Mouse (Mus musculus) left cerebral cortex, postnatal 4 days (tissue): Measurements from ENCODE around the gene Gmnc. TPM values are rescaled to one million over a fixed set of nuclear protein-coding genes. Genes with fewer than 3 reads are reported as not detected.

Experiments used
- DNase-seq: peaks from one replicate; pipeline ENCODE4 v3.0.0-alpha.2; 2022
- intact Hi-C: fragments of 180-260 bp; cut with DNase I; formaldehyde crosslinking; loops from one replicate; pipeline ENCODE4 v1.15.1; 2025
- total RNA-seq, 2 experiments: library from RNA; stranded (reverse); gene quantifications; 2 replicates each; pipeline ENCODE4 v1.2.3; 2021

Gene Gmnc
- total RNA-seq: under 1 TPM; 0.54 to 0.70 TPM

DNA sequence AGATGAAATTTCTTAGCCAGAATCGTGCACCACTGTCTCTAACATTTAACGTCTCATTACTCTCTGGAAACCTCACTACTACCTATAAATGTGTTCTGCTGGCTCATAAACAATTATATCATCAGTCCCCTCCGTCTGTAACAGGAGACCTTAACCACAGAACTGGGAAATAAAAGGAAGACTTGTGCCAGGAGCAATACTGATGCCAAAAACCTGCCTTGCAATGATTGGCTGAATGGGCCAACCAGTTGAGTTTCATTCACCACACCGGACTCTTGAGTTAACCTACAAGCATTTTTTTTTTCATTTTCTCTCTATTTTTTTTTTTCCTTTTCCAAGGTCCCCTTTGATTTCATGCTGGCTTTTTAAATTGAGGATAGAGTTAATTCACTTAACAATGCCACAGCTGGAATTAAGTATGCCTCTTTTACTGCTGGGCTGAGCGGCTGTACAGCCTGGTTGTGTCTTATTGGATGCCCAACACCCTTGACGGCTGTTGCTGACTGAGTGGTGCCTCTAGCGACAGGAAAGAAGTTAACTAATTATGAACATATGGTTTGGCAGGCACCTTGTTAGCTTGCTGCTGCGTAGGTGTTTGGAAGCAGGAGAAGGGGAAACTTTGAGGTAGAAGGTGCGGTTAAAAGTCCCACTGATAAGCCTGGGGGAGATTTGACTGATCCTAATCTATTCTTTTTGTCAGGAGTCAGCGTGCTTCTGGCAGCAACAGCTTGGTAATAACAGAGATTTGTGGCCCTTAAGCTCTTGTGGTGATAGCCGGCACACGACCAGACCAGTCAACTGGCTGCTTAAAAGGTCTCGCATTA, at the start of gene Gmnc:
Gmnc (minus strand) TSS at position 176 of the 824 bp plus-strand sequence.
- intact Hi-C loops: no loop called here

DNA sequence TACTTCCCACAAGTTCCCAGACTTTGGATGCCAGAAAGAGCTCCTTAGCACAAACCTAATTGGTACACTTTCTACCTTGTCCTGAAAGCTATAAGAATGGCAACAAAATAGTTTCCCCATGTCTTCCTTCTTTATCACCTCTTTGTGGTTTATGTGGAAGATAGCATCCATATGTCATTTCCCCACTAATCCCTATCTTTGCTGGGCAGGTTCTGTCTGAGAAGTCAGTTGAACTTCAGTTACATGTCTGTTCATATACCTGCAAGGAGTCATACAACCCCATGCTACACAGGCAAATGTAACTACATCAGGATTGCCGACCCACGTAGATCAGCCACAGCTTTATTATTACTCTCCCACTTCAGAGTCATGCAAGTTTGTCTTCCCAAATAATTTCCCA, 35.8 kb upstream of the Gmnc start:
- intact Hi-C loops: no loop called here
- DNase-seq: no peak

More for the DNA sequence above, at the start of gene Gmnc:
- no peak for DNase-seq

DNA sequence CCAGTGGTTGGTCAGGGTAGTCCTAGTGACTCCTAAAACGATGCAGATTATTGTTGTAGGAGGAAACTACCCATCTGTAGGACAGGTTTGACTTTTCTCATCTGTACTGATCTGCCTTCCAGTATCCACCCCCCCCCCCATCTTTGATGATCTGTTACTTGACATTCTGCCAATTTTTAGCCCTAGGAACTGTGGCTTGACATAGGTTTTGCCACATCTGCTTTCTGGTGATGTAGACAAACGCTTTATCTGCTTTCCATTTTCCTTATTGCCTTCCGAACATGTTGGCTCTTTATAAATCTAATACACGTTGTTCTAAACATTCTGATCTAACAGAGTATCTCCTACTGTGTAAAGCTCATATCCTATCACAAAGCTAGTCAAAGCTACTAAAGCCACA, 34.8 kb upstream of the Gmnc start:
- DNase-seq: no peak
- intact Hi-C loops: no loop called here

DNA sequence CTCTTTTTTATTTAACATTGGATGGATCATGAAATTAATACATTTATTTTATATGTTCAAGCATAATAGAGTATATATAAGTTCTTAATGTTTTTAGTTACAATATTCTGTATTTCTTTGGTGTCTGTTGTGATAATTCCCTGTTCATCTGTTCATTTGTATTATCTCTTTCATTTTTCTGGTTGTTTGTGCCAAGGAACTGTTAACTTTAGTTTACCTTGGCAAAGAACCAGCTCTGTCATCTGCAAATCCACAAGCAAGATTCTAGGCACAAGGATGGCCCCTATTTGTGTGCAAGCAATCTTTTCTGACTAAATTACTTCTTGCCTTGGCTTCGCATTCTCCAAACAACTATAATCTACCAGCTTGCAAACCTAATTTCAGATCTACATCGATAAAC, 31.3 kb upstream of the Gmnc start:
- DNase-seq: no peak
- intact Hi-C loops: no loop called here

DNA sequence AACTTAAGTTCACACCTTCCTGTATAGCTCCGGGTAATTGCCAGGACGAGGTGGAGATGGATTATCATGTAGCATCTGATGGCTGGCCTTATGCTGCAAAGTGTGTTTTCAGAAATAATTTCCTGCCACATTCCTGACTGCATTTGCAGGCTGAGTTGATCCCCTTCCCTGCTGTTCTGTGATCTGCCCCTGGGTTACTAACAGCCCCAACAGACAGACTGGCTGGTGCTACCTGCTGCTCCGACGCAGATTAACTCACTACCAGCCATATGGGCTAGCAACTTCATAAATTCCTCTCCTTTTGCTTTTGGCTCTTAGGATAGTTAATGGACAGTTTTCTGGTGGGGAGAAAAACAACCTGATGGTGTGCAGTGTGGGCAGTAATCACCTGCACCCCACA, 25.9 kb upstream of the Gmnc start:
- DNase-seq: peak; percentile 5

DNA sequence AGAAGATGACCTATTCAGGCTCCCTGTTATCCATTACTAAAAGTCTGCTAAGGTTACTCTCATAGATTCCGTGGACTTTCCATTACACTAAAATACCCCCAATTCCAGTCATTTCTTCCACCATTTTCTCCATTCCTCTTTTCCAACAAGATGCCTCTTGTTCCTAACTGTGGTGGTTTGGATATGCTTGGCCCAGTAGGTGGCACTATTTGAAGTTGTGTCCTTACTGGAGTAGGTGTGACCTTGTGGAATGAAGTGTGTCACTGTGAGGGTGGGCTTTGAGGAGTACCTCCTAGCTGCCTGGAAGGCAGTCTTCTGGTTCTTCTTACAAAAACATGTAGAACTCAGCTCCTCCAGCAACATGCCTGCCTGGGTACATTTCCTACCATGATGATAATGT, 11.3 kb upstream of the Gmnc start:
- intact Hi-C loops: no loop called here
- DNase-seq: no peak

More for the DNA sequence above, 25.9 kb upstream of the Gmnc start:
- intact Hi-C loops: no loop called here

DNA sequence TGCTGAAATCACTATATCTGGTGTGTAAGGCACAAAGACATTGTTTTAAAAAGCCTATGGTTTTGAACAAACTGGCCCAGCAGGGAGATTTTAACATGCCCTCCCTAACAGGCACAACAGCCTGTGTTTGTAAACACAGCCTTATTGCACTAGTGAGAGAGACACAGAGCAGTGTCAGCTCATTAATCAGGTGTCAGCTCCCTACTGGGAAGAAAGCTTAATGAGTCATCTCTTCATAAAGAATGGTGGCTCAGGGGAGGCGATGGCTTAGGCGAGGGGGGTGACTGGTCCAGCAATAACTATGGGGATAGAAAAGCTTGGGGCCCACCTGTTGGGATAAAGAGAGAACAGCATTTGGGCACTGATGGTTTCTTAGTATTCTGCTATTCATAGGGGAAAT, 8.1 kb upstream of the Gmnc start:
- intact Hi-C loops: no loop called here
- no peak for DNase-seq

DNA sequence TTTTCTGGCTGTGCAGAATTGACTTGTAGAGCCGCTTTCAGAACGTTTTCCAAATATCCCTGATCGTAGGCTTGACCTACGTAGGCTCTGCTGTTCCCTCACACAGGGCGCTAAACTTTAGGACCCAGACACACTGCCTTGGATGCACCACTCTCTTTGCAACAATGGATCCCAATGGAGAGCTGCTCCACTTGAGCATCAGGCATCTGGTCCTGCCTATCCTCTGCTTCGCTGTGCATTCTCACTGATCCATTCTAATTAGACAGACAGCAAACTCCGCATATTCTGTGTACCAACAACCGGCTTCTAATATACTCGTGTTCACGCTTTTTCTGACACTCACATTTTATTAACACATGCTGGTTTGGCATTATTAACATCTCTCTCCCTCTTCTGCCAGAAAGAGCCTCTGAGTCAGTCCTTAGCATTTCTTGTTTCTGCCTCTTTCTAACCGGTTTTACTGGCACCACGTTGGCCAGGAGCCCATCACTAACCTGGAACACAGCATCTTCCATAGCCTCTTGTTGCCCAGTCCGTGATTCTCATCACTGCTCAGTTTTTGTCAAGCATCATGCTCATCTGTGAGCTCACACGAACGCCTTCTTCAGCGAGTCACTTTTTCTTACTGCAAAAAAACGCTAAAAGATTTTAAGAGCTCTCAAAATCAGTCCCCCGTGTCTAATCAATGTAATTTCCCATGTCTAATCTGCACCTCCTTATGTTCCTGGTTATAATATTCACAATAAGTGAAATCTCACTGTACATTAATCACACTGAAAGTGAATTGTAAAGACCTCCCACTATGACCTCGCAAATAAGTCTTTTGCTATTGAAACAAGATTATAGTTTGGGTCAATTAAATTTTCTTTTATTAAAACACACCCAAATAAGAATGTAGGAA, 1.8 kb downstream of the Gmnc start:
- intact Hi-C loops: loop anchor here (10.0 kb wide), 1 partner anchor 205 kb away; no protein-coding TSS in a partner anchor
- peak; percentile 66 for DNase-seq

DNA sequence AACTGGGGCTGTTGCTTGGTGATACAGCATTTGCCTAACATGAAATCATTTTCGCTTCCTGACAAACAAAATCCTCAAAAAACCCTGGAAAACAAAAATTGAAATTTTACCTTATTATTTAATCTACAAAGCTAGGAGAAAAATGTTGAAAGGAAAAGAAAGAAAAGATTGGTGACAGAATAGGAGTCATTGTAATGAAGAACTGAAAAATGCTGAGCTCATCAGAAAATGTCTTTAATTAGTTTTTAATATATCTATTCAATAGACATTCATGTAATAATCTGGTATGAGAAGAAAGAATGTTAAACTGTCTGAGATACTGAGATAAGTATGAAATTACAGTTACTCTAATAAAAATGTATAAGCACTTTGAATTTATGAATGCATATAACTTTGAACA, 3.3 kb downstream of the Gmnc start:
- DNase-seq: no peak
- intact Hi-C loops: loop anchor here (10.0 kb wide), 1 partner anchor 203 kb away; no protein-coding TSS in a partner anchor

DNA sequence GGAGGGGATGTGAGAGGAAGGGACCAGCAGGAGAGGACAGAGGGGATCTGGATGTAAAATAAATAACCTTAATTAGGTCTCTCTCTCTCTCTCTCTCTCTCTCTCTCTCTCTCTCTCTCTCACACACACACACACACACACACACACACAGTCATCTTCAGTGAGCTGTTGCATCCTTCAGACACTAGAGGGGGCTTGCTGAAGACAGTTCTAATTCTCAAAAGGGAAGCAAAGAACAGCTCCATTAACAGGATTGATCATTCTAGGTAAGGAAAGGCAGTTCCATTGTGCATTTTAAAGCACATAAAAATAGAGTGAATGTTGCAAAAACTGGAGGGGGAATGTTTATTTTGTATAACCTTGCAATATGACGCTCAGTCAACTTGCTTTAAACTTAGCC, 5.7 kb downstream of the Gmnc start:
- intact Hi-C loops: loop anchor here (10.0 kb wide), 1 partner anchor 201 kb away; no protein-coding TSS in a partner anchor
- no peak for DNase-seq

DNA sequence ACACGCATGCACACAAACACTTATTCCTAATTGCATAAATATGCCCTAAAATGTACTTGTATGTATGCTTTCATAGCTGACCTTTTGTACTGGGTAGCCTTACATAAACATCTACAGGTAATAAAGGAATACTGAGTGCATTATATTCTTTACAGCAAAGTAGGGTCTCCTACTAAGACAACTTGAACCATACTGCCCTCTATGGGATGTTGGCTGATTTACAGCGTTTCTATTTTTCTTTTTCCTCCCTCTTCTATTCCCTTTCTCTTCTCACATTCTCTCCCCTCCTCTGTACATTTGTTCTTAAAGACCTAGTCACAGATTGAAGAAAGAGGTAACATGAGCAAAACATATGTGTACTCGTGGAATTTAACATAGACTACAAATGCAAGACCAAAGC, 9.3 kb downstream of the Gmnc start:
- intact Hi-C loops: loop anchor here (10.0 kb wide), 1 partner anchor 197 kb away; no protein-coding TSS in a partner anchor
- DNase-seq: no peak

DNA sequence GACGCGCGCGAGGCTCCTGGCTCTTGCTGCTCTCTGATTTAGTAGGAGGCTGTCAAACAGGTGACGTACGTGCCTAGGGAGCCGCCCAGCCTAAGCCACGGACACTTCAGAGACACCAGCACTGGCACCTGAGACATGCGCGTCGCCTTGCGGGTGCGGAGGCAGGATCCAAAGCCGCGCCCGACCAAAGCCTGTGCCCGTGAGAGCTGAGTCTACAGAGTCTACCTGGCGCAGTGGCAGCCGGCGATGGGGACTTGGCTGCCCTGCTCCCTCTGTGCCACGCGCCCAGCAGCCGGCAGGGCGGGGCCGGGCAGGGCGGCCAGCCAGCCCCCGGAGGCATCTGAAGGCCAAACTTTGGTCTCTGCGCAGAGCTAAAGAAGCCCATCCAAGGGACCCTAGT, 23.5 kb downstream of the Gmnc start:
- peak; percentile 57 for DNase-seq
- intact Hi-C loops: no loop called here

DNA sequence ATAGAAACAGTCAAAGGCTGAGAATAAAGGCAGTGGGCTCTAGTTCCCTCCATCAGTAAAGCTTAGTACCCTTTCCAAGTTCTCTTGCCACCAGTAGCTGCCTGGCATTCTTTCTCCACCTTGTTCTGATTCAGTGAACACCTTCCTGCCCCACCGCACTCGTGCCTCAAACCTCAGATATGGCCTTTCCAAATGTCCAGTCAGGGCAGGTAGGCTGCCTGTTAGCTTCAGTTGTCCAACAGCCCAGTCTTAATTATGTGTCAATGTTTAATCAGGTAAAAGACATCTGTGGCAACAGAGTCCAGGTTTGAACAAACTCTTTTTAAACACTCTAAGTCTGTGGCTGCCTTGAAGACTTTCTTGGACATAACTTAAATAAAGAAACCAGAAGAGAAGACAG, 24.6 kb downstream of the Gmnc start:
- intact Hi-C loops: no loop called here

DNA sequence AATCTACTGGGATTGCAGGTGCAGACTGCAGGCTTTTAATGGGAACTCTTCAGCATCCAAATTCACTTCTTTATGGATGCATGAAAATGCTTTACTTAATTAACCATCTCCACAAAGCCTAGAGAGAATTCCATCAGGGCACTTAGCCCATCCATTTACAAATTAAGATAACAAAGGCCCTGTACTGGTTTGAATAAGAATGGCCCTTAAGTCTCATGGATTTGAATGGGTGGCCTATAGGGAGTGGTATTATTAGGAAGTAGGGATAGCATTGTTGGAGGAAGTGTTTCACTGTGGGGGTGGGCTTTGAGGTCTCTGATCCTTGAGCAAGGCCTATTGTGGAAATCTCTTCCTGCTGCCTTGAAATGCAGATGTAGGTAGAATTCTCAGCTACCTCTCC, 29.5 kb downstream of the Gmnc start:
- intact Hi-C loops: no loop called here
- DNase-seq: no peak

More for the DNA sequence above, 24.6 kb downstream of the Gmnc start:
- DNase-seq: no peak

DNA sequence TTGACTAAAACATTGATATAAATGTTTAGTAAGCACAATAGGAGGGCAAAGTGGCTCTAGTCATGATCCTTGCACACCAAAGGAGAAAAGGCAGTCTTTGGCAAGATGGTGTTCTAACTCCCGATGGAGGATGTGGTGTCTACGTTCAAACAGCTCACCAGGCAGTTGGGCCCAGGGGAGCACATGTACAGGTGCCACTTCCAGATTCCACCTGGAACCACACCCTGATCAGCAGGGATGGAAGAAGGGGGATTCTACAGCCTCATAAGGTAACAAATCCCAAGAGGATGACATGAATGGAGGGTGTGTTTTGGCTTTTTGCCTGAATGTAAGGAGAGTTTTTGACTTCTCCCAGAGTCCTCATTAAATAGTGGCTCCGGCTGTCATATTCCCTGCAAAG, 39.9 kb downstream of the Gmnc start:
- intact Hi-C loops: no loop called here
- no peak for DNase-seq

DNA sequence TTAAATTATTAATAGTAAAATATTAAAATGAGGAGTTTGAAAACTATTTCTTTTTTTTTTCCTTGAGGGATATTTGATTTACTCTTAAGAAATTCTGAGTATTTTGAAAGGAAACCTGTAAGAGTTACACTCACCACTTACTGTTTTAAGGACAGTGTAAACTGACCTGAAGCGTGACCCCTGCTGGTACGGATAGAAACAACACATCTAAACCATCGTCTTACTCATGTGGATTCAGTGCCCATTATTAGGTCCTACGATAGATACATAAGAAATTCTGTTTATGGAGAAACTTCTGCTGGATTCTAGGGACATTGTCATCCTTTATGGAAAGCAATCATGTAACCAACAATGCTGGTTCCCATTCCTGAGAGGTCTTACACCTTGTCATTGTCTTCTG, 41.2 kb downstream of the Gmnc start:
- no peak for DNase-seq
- intact Hi-C loops: no loop called here

DNA sequence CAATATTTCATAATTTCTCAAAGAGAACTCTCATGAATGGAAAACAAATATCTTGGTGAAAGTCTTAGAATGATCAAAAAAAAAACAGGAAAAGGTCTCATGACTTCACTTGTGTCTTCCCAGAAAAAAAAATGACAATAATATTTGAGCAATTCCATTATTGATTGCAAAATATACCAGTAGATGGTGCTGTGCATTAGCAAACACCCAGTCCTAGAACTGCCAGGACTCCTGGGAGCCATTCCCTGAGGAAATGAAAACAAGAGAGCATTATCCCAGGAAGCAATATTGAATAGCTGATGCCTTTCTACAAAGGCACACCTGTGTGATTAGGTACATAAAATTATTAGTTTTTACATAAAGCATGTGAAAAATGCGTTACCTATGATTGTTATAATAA, 87.5 kb downstream of the Gmnc start:
- intact Hi-C loops: loop anchor here (5.0 kb wide), 1 partner anchor 233 kb away; no protein-coding TSS in a partner anchor
- DNase-seq: peak; percentile 2

DNA sequence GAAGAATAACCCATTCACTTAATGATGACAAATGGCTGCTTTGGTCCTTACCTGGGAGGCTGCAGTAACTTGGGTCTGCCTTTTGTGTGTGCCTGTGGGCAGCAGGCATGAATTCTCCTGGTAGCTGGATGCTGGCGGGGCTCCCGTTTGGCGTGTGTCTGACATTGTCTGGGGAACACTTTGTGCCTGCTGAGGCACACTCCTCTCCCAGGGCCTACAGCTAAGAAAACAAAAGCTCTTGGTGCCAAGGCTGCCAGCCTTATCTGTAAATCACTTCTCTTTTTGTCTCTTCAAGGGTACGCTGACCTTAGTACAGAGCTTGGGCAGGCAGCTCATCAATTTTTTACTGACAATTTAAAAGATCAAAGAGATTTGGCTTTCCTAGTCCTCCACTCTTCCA, 90.0 kb downstream of the Gmnc start:
- peak; percentile 6 for DNase-seq
- intact Hi-C loops: loop anchor here (5.0 kb wide), 1 partner anchor 236 kb away; no protein-coding TSS in a partner anchor

DNA sequence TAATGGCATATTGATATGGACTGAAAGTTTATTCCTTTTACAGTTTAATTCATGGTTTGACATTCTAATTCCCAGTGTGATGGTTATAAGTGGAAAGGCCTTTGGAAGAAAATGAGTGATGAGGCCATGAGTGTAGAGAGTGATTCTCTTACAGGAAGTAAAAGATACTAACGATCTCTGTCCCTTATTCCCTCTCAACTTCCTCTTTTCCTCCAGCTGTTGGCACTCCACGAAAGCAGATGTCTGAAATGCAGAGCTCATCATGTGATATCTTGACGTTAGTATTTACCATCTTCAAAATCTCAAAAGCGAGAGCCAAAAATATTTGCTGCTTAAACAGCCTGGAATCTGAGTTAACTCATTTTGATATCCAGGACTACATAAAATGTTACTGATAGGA, 105.1 kb downstream of the Gmnc start:
- intact Hi-C loops: no loop called here
- DNase-seq: no peak

DNA sequence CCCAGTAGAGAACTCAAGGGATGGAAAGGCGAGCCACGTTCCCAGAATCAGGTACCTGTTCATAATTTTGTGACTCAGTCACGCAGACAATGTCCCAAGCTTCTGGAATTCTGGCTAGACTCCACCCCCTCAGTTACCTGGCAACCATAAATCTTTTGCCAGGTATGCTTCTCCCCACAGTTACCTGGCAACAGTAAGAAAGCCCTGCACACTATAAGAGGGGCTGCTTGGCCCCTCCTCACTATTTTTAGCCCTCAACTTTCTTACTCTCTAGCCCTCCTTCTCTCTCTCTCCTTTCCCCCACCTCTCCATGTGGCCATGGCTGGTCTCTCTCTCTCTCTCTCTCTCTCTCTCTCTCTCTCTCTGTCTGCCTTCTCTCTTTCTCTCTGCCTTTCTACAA, 114.6 kb downstream of the Gmnc start:
- intact Hi-C loops: no loop called here
- DNase-seq: no peak
